Mouse (Mus musculus) retina, postnatal 1 day (tissue): Measurements from ENCODE around the gene Zbed6.

Source experiments
- DNase-seq: peaks from one replicate; pipeline ENCODE4 v3.0.0-alpha.2; 2012

Gene Zbed6

GRCm38 (mm10) chr1:133661203-133661933 is 683 bp upstream of the Zbed6 start, which contains the start of gene Gm38394:
Gm38394 (minus strand) TSS chr1:133661318.
- DNase-seq: peak; percentile 98

- DNase-seq: no peak
These were observed 1.8 kb downstream of the Zbed6 start for GRCm38 (mm10) chr1:133658878-133659277.

- DNase-seq: no peak
These were observed 3.9 kb downstream of the Zbed6 start for GRCm38 (mm10) chr1:133656811-133657210.

- DNase-seq: no peak
These were observed 7.7 kb downstream of the Zbed6 start for GRCm38 (mm10) chr1:133653033-133653432.

- DNase-seq: no peak
These were observed 10.2 kb downstream of the Zbed6 start for GRCm38 (mm10) chr1:133650288-133651055.

GRCm38 (mm10) chr1:133645652-133646051 is 15.0 kb downstream of the Zbed6 start:
- DNase-seq: no peak

- DNase-seq: no peak
These were observed 19.5 kb downstream of the Zbed6 start for GRCm38 (mm10) chr1:133641163-133641562.

- DNase-seq: no peak
These were observed 22.2 kb downstream of the Zbed6 start for GRCm38 (mm10) chr1:133638517-133638916.

- peak; percentile 37 for DNase-seq
These were observed 28.5 kb downstream of the Zbed6 start for GRCm38 (mm10) chr1:133632168-133632567.

- peak; percentile 30 for DNase-seq
These were observed 35.6 kb downstream of the Zbed6 start for GRCm38 (mm10) chr1:133625052-133625451.

- DNase-seq: no peak
These were observed 42.4 kb downstream of the Zbed6 start for GRCm38 (mm10) chr1:133618311-133618710.

GRCm38 (mm10) chr1:133617908-133618307 is 42.8 kb downstream of the Zbed6 start:
- no peak for DNase-seq

- peak; percentile 31 for DNase-seq
These were observed 46.9 kb downstream of the Zbed6 start for GRCm38 (mm10) chr1:133613817-133614216.

- DNase-seq: no peak
These were observed 49.2 kb downstream of the Zbed6 start for GRCm38 (mm10) chr1:133611436-133611835.

GRCm38 (mm10) chr1:133610601-133611000 is 50.1 kb downstream of the Zbed6 start:
- DNase-seq: no peak

GRCm38 (mm10) chr1:133609771-133610502 is 50.7 kb downstream of the Zbed6 start, which contains the start of gene Snrpe:
Snrpe (minus strand) TSS chr1:133610291.
- DNase-seq: peak; percentile 99
